Mouse (Mus musculus) liver, adult 2 months (tissue): ENCODE data around the gene Ccdc58. TPM values are rescaled to one million over a fixed set of nuclear protein-coding genes. Genes with fewer than 3 reads are reported as not detected.

Experiments used
- DNase-seq: peaks from one replicate; pipeline ENCODE4 v3.0.0-alpha.2; 2011; ENCODE audit warnings: low read depth, low spot score; ENCODE audit errors: extremely low read depth
- H3K27ac ChIP-seq: fragments of 200-500 bp; replicated peaks from 2 replicates; pipeline ENCODE4 v1.5.1; 2012; ENCODE audit warnings: low read depth, mild to moderate bottlenecking, control low read depth, inconsistent platforms, low read length; ENCODE audit not compliant: insufficient read depth
- H3K27me3 ChIP-seq: fragments of 200-500 bp; 2 replicates; pipeline ENCODE4 v1.6.1; 2012; ENCODE audit warnings: mild to moderate bottlenecking, moderate library complexity, low read length, inconsistent platforms; ENCODE audit not compliant: control insufficient read depth, insufficient read depth
- H3K36me3 ChIP-seq: fragments of 200-500 bp; 2 replicates; pipeline ENCODE4 v1.6.1; 2012; ENCODE audit warnings: low read length, inconsistent platforms; ENCODE audit not compliant: control insufficient read depth, insufficient read depth
- H3K4me1 ChIP-seq: fragments of 200-500 bp; 2 replicates; pipeline ENCODE4 v1.6.1; 2011; ENCODE audit warnings: low read length; ENCODE audit not compliant: control insufficient read depth, insufficient read depth
- H3K4me3 ChIP-seq: fragments of 200-500 bp; 2 replicates; pipeline ENCODE4 v1.5.1; 2011; ENCODE audit warnings: low read depth, mild to moderate bottlenecking, control low read depth, low read length, moderate library complexity; ENCODE audit not compliant: insufficient read depth
- H3K79me2 ChIP-seq: fragments of 200-500 bp; 2 replicates; pipeline ENCODE4 v1.6.1; 2012; ENCODE audit warnings: inconsistent platforms, mild to moderate bottlenecking, low read length, moderate library complexity; ENCODE audit not compliant: control insufficient read depth, insufficient read depth
- H3K9ac ChIP-seq: fragments of 200-500 bp; 2 replicates; pipeline ENCODE4 v1.6.1; 2012; ENCODE audit warnings: low read depth, mild to moderate bottlenecking, control low read depth, inconsistent platforms, low read length
- CTCF ChIP-seq: fragments of 200-500 bp; IDR thresholded peaks from 2 replicates; pipeline ENCODE4 v1.5.1; 2011; ENCODE audit warnings: low read depth, low read length, control low read depth
- POLR2A ChIP-seq: fragments of 200-500 bp; IDR thresholded peaks from 2 replicates; pipeline ENCODE4 v1.6.1; 2011; ENCODE audit warnings: low read length, control low read depth; ENCODE audit not compliant: insufficient read depth; ENCODE audit errors: extremely low read depth
- WGBS: fragments of 180-500 bp; shearing (Covaris S2); methylation state at CpG from one replicate; pipeline ENCODE4 v1.1.7; 2018; 5-methylcytosine and 5-hydroxymethylcytosine counted together
- polyA plus RNA-seq: library from polyadenylated mRNA; depleted of rRNA; stranded (reverse); fragments of >200 nt; gene quantifications from 2 replicates; pipeline ENCODE4 v1.2.3, GENCODE M21; 2012
- total RNA-seq: library from RNA; depleted of rRNA; stranded (reverse); fragments of >200 nt; gene quantifications from 2 replicates; pipeline ENCODE4 v1.2.3, GENCODE M21; 2014

The Ccdc58 gene
- total and polyA plus RNA-seq, 2 experiments = 16.2 to 54.0 TPM

- peaks cover 22% of the 10 kb centered on the region; the same call in 1 of the 2 replicates for H3K36me3 ChIP-seq
- no peaks in the 10 kb centered on the region for H3K27me3 ChIP-seq
- no peak for TF ChIP-seq POLR2A
- DNase-seq = no peak
- peaks cover 3% of the 10 kb centered on the region; the same call in 1 of the 2 replicates for H3K4me1 ChIP-seq
- H3K27ac ChIP-seq = no peak overlapping the region
- no peaks in the 10 kb centered on the region; the same call in 1 of the 2 replicates for H3K79me2 ChIP-seq
- WGBS = 91% methylated on average over 4 of the region's 4 CpGs
- no peak overlapping the region for H3K9ac ChIP-seq
- H3K4me3 ChIP-seq = no peak overlapping the region
Observed at GRCm38 (mm10) chr16:36043964-36044363, 27.5 kb upstream of the Ccdc58 start.

GRCm38 (mm10) chr16:36047538-36047937, 23.9 kb upstream of the Ccdc58 start:
- H3K27me3 ChIP-seq = no peaks in the 10 kb centered on the region
- no peak for DNase-seq
- H3K4me3 ChIP-seq = no peak overlapping the region
- H3K79me2 ChIP-seq = no peaks in the 10 kb centered on the region
- H3K27ac ChIP-seq = no peak overlapping the region
- no peaks in the 10 kb centered on the region for H3K4me1 ChIP-seq
- H3K36me3 ChIP-seq = peaks cover 46% of the 10 kb centered on the region
- no peak for TF ChIP-seq POLR2A
- TF ChIP-seq CTCF = no peak
- 93% methylated on average over 4 of the region's 4 CpGs for WGBS
- H3K9ac ChIP-seq = no peak overlapping the region

GRCm38 (mm10) chr16:36051491-36051890, 20.0 kb upstream of the Ccdc58 start:
- no peak overlapping the region for H3K27ac ChIP-seq
- no peak overlapping the region for H3K9ac ChIP-seq
- H3K4me1 ChIP-seq = no peaks in the 10 kb centered on the region
- peaks cover 39% of the 10 kb centered on the region for H3K36me3 ChIP-seq
- no peak overlapping the region for H3K4me3 ChIP-seq
- WGBS = 93% methylated on average over 6 of the region's 6 CpGs
- no peaks in the 10 kb centered on the region for H3K27me3 ChIP-seq
- TF ChIP-seq CTCF (no peak), POLR2A (no peak)
- H3K79me2 ChIP-seq = no peaks in the 10 kb centered on the region; the same call in 1 of the 2 replicates
- DNase-seq = no peak

- TF ChIP-seq CTCF (no peak), POLR2A (no peak)
- whole genome bisulfite sequencing = 79% methylated on average over 6 of the region's 6 CpGs
- no peaks in the 10 kb centered on the region; the same call in 1 of the 2 replicates for H3K79me2 ChIP-seq
- H3K9ac ChIP-seq = no peak overlapping the region
- DNase-seq = no peak
- H3K4me1 ChIP-seq = no peaks in the 10 kb centered on the region
- H3K4me3 ChIP-seq = no peak overlapping the region
- no peak overlapping the region for H3K27ac ChIP-seq
- peaks cover 27% of the 10 kb centered on the region for H3K36me3 ChIP-seq
- H3K27me3 ChIP-seq = no peaks in the 10 kb centered on the region
Observed at GRCm38 (mm10) chr16:36053524-36054275, 17.8 kb upstream of the Ccdc58 start.

- TF ChIP-seq POLR2A = no peak
- TF ChIP-seq CTCF = no peak
- H3K27me3 ChIP-seq = no peaks in the 10 kb centered on the region
- H3K9ac ChIP-seq = no peak overlapping the region
- no peak overlapping the region for H3K27ac ChIP-seq
- H3K4me1 ChIP-seq = no peaks in the 10 kb centered on the region
- no peak overlapping the region for H3K4me3 ChIP-seq
- peaks cover 16% of the 10 kb centered on the region; the same call in 1 of the 2 replicates for H3K36me3 ChIP-seq
- DNase-seq = no peak
- 97% methylated on average over 8 of the region's 8 CpGs for WGBS
- no peaks in the 10 kb centered on the region; the same call in 1 of the 2 replicates for H3K79me2 ChIP-seq
Observed at GRCm38 (mm10) chr16:36054920-36055319, 16.6 kb upstream of the Ccdc58 start.

- H3K9ac ChIP-seq = no peak overlapping the region
- peaks cover 6% of the 10 kb centered on the region; the same call in 1 of the 2 replicates for H3K36me3 ChIP-seq
- WGBS = 96% methylated on average over 11 of the region's 11 CpGs
- no peaks in the 10 kb centered on the region for H3K27me3 ChIP-seq
- DNase-seq = no peak
- peaks cover 3% of the 10 kb centered on the region; the same call in 1 of the 2 replicates for H3K79me2 ChIP-seq
- H3K4me3 ChIP-seq = no peak overlapping the region
- TF ChIP-seq POLR2A (no peak), CTCF (no peak)
- H3K4me1 ChIP-seq = no peaks in the 10 kb centered on the region
- no peak overlapping the region for H3K27ac ChIP-seq
Observed at GRCm38 (mm10) chr16:36056416-36056815, 15.1 kb upstream of the Ccdc58 start.
